Mouse (Mus musculus) C3H10T1/2 (cell line): ENCODE measurements around the gene D10Wsu102e. TPM values are rescaled to one million over a fixed set of nuclear protein-coding genes. Genes with fewer than 3 reads are reported as not detected.

Experiments used
- polyA plus RNA-seq, 2 experiments: library from polyadenylated mRNA; unstranded; fragments of >200 nt; fragmentation: generic; extraction: Trizol; gene quantifications; one replicate each; pipeline ENCODE4 v1.2.1; 2012; ENCODE audit warnings: missing spikeins in 2 of 2

D10Wsu102e gene
- under 1 TPM; 0.13 to 0.41 TPM for polyA plus RNA-seq

GRCm38 (mm10) chr10:83359956-83360355 lies at the start of gene D10Wsu102e:
Gene D10Wsu102e, plus strand, starts transcription at chr10:83360221.

GRCm38 (mm10) chr10:83337159-83337951 lies 22.7 kb upstream of the D10Wsu102e start, which contains the start of gene Slc41a2:
Gene Slc41a2, minus strand, starts transcription at chr10:83337882.

GRCm38 (mm10) chr10:83533910-83534283 lies 173.9 kb downstream of the D10Wsu102e start, which contains the start of gene Aldh1l2:
Gene Aldh1l2, minus strand, starts transcription at chr10:83534140.

Other genes starting within 250 kb of the D10Wsu102e start
- gene Slc41a2, start 22.3 kb upstream of the D10Wsu102e start, polyA plus RNA-seq = 1 to 10 TPM; 1.1 to 4.0 TPM
- gene Aldh1l2, start 173.9 kb downstream of the D10Wsu102e start, polyA plus RNA-seq = 1 to 10 TPM in 1 of 2 experiments, under 1 TPM in 1; 0.42 to 2.7 TPM
- 1 to 10 TPM in 1 of 2 experiments, under 1 TPM in 1; 0.41 to 2.8 TPM for gene Washc4, start 183.5 kb downstream of the D10Wsu102e start, polyA plus RNA-seq